ENCODE assay signal across 16 mouse cellular contexts in genomic region chr6:37926751-37927150, GRCm38 (mm10).
"Had no signal": no experiment of that assay in that cellular context is flagged by ENCODE, and none has a peak within 500 bp of the region (broad histone marks: within the 10 kb centered on the region; RNA-seq: fewer than 3 reads in every experiment).

No protein-coding gene starts in this region.

- H3K4me1 ChIP-seq: neural tube, embryonic 13.5 days; neural tube, embryonic 15.5 days; stomach, embryonic 15.5 days had no signal

- H3K27me3 ChIP-seq: neural tube, embryonic 13.5 days; neural tube, embryonic 15.5 days; stomach, embryonic 15.5 days had no signal

- H3K9me3 ChIP-seq: neural tube, embryonic 13.5 days; neural tube, embryonic 15.5 days; stomach, embryonic 15.5 days had no signal

- H3K4me2 ChIP-seq: neural tube, embryonic 13.5 days; neural tube, embryonic 15.5 days; stomach, embryonic 15.5 days had no signal

- H3K27ac ChIP-seq: neural tube, embryonic 13.5 days; neural tube, embryonic 15.5 days; stomach, embryonic 15.5 days; stomach, postnatal 0 days had no signal

- H3K9ac ChIP-seq: neural tube, embryonic 13.5 days; neural tube, embryonic 15.5 days; stomach, embryonic 15.5 days had no signal

- H3K4me3 ChIP-seq: neural tube, embryonic 13.5 days; neural tube, embryonic 15.5 days; stomach, embryonic 15.5 days had no signal

- DNase-seq: retina, postnatal 1 day; right cerebral cortex, adult 18-20 months; right cerebral cortex, postnatal 14 days; right cerebral cortex, postnatal 25 days; right cerebral cortex, postnatal 4 days; spleen, adult 18-20 months; thymus, adult 18-20 months; thymus, adult 2 months; thymus, postnatal 14 days; thymus, postnatal 25 days; thymus, postnatal 36 days; thymus, postnatal 4 days had no signal
